In genomic region chr6:89613336-89614106, GRCm38 (mm10) we compare ENCODE assay signal across 7 mouse cellular contexts. TPM values are rescaled to one million over a fixed set of nuclear protein-coding genes. Genes with fewer than 3 reads are reported as not detected.
DNase-seq lines count a peak whose midpoint lies in the region; ATAC-seq and TF ChIP-seq lines count a peak whose summit lies in the region.

No protein-coding gene starts in this region.

- 53% methylated on average over 15 of the region's 15 CpGs for WGBS in heart, postnatal 0 days
- WGBS in liver, embryonic 12.5 days (ENCODE audit: insufficient replicate concordance), result 57% methylated on average over 15 of the region's 15 CpGs

- H3K9me3 ChIP-seq in heart, postnatal 0 days (replicated peaks; ENCODE audit: control insufficient read depth, low read length), result no peaks in the 10 kb centered on the region
- H3K9me3 ChIP-seq in liver, embryonic 12.5 days (replicated peaks), result no peaks in the 10 kb centered on the region

- H3K4me2 ChIP-seq in heart, postnatal 0 days (ENCODE audit: low read depth, low read length), result no peak overlapping the region
- H3K4me2 ChIP-seq in liver, embryonic 12.5 days, result no peak overlapping the region

- H3K27ac ChIP-seq in heart, postnatal 0 days (ENCODE audit: low read depth), result no peak overlapping the region
- no peak overlapping the region for H3K27ac ChIP-seq in liver, embryonic 12.5 days

- no peak overlapping the region for H3K4me3 ChIP-seq in heart, postnatal 0 days (ENCODE audit: low read depth, low read length)
- no peak overlapping the region for H3K4me3 ChIP-seq in liver, embryonic 12.5 days

- no peaks in the 10 kb centered on the region for H3K27me3 ChIP-seq in heart, postnatal 0 days (ENCODE audit: control insufficient read depth, insufficient read depth, low read length)
- no peaks in the 10 kb centered on the region for H3K27me3 ChIP-seq in liver, embryonic 12.5 days (replicated peaks)

- intact Hi-C loops in left cerebral cortex, postnatal 4 days (cut with DNase I), result no loop called here

- H3K9ac ChIP-seq in heart, postnatal 0 days (replicated peaks; ENCODE audit: low read depth, low read length), result no peak overlapping the region
- H3K9ac ChIP-seq in liver, embryonic 12.5 days, result no peak overlapping the region

- TF ChIP-seq CTCF in heart, postnatal 0 days (IDR thresholded peaks at IDR 0.05; ENCODE audit: low read depth), result no peak

- peak; percentile 29 for DNase-seq in lung, postnatal 14 days
- DNase-seq in lung, postnatal 25 days (ENCODE audit: low spot score), result no peak
- peak; percentile 8 for DNase-seq in heart, postnatal 0 days (ENCODE audit: low spot score)
- DNase-seq in left cerebral cortex, postnatal 4 days, result peak; percentile 71
- DNase-seq in right cerebral cortex, adult 18-20 months, result peak; percentile 37
- DNase-seq in thymus, postnatal 4 days, result no peak

- no peak for TF ChIP-seq EP300 in heart, postnatal 0 days (IDR thresholded peaks at IDR 0.05; ENCODE audit: low read depth)

- no peaks in the 10 kb centered on the region for H3K4me1 ChIP-seq in heart, postnatal 0 days (ENCODE audit: control insufficient read depth, insufficient read depth)
- H3K4me1 ChIP-seq in liver, embryonic 12.5 days, result no peaks in the 10 kb centered on the region

- H3K36me3 ChIP-seq in heart, postnatal 0 days (replicated peaks; ENCODE audit: control insufficient read depth, insufficient read depth, low read length), result no peaks in the 10 kb centered on the region
- H3K36me3 ChIP-seq in liver, embryonic 12.5 days, result no peaks in the 10 kb centered on the region

- ATAC-seq in heart, postnatal 0 days (ENCODE audit: insufficient read depth, low read depth), result peak; percentile 82
- ATAC-seq in liver, embryonic 12.5 days, result no peak

RNA-seq across cellular contexts. Expression of gene Chchd6, which starts 18.1 kb away (rescaled TPM):
- 19.9 and 21.8 TPM in 2 replicates for total RNA-seq in heart, postnatal 0 days (2014; rRNA removed; ENCODE audit: low replicate concordance)
- 37.5 and 37.8 TPM in 2 replicates for polyA plus RNA-seq in heart, postnatal 0 days (2015; fragmentation: Nextera tagmentation; extraction: Ambion mirVana)
- 10 to 100 TPM; 84.9 to 88.1 TPM for total RNA-seq in left cerebral cortex, postnatal 4 days (2021)
- 25.5 and 27.7 TPM in 2 replicates for polyA plus RNA-seq in liver, embryonic 12.5 days (2016; fragmentation: Nextera tagmentation; extraction: Ambion mirVana)

RNA-seq across cellular contexts. Expression of gene Txnrd3, which starts 30.3 kb away (rescaled TPM):
- 16.8 and 20.1 TPM in 2 replicates for total RNA-seq in heart, postnatal 0 days (2014; rRNA removed; ENCODE audit: low replicate concordance)
- 23.3 and 28.2 TPM in 2 replicates for polyA plus RNA-seq in heart, postnatal 0 days (2015; fragmentation: Nextera tagmentation; extraction: Ambion mirVana)
- 10 to 100 TPM; 20.0 to 22.6 TPM for total RNA-seq in left cerebral cortex, postnatal 4 days (2021)
- polyA plus RNA-seq in liver, embryonic 12.5 days (2016; fragmentation: Nextera tagmentation; extraction: Ambion mirVana), result 6.1 and 6.4 TPM in 2 replicates

Comparison
In these comparisons a context has a peak if more than half of its experiments do, and no peak if none do; other contexts are left out.
1. DNase-seq: peak in lung, postnatal 14 days (single experiment), heart, postnatal 0 days (single experiment), left cerebral cortex, postnatal 4 days (single experiment) and right cerebral cortex, adult 18-20 months (single experiment); none in lung, postnatal 25 days (single experiment) and thymus, postnatal 4 days (single experiment).